Mouse (Mus musculus): Measurements from ENCODE around the gene Abcg1. TPM values are rescaled to one million over a fixed set of nuclear protein-coding genes. Genes with fewer than 3 reads are reported as not detected.

The Abcg1 gene
- polyA plus RNA-seq, 1 experiment from 2014 or later, result 8.6 TPM

GRCm38 (mm10) chr17:31057891-31058744 is 643 bp downstream of the Abcg1 start:
- 1% methylated on average over 30 of the region's 31 CpGs for WGBS
- no peak overlapping the region for H3K27ac ChIP-seq
- peak overlapping the region; percentile 24; the same call in 1 of the 2 replicates for H3K9ac ChIP-seq
- H3K27me3 ChIP-seq, result peaks cover 37% of the 10 kb centered on the region
- no peaks in the 10 kb centered on the region for H3K36me3 ChIP-seq
- peaks cover 24% of the 10 kb centered on the region for H3K4me1 ChIP-seq
- peak overlapping the region; percentile 49 for H3K4me3 ChIP-seq
- ATAC-seq (ENCODE audit: insufficient number of reproducible peaks, low FRiP score, low TSS enrichment, low read depth), result no peak
- H3K9me3 ChIP-seq, result no peaks in the 10 kb centered on the region
- peak overlapping the region; percentile 95 for H3K4me2 ChIP-seq

- Histone ChIP-seq H3K27ac (no peak overlapping the region), H3K9ac (no peak overlapping the region), H3K4me3 (peak overlapping the region; percentile 49), H3K9me3 (no peaks in the 10 kb centered on the region), H3K36me3 (no peaks in the 10 kb centered on the region), H3K4me1 (peaks cover 24% of the 10 kb centered on the region), H3K27me3 (peaks cover 37% of the 10 kb centered on the region), H3K4me2 (peak overlapping the region; percentile 95)
- 3% methylated on average over 13 of the region's 13 CpGs for WGBS
- no peak for ATAC-seq (ENCODE audit: insufficient number of reproducible peaks, low FRiP score, low TSS enrichment, low read depth)
These were observed 1.2 kb downstream of the Abcg1 start for GRCm38 (mm10) chr17:31058745-31059085.

GRCm38 (mm10) chr17:31060196-31060587 is 2.7 kb downstream of the Abcg1 start:
- no peak for ATAC-seq (ENCODE audit: insufficient number of reproducible peaks, low FRiP score, low TSS enrichment, low read depth)
- peaks cover 24% of the 10 kb centered on the region for H3K4me1 ChIP-seq
- H3K4me3 ChIP-seq, result no peak overlapping the region
- no peaks in the 10 kb centered on the region for H3K36me3 ChIP-seq
- WGBS, result 37% methylated on average over 4 of the region's 4 CpGs
- no peak overlapping the region for H3K4me2 ChIP-seq
- no peaks in the 10 kb centered on the region for H3K9me3 ChIP-seq
- H3K27me3 ChIP-seq, result peaks cover 37% of the 10 kb centered on the region
- H3K9ac ChIP-seq, result no peak overlapping the region
- no peak overlapping the region for H3K27ac ChIP-seq

- Histone ChIP-seq H3K4me2 (no peak overlapping the region), H3K9me3 (no peaks in the 10 kb centered on the region), H3K9ac (no peak overlapping the region), H3K36me3 (no peaks in the 10 kb centered on the region), H3K4me1 (peaks cover 24% of the 10 kb centered on the region), H3K27ac (peak overlapping the region; percentile 30; the same call in 1 of the 2 replicates), H3K27me3 (peaks cover 35% of the 10 kb centered on the region), H3K4me3 (no peak overlapping the region)
- WGBS, result 58% methylated on average over 13 of the region's 13 CpGs
- ATAC-seq (ENCODE audit: insufficient number of reproducible peaks, low FRiP score, low TSS enrichment, low read depth), result no peak
These were observed 3.3 kb downstream of the Abcg1 start for GRCm38 (mm10) chr17:31060588-31061345.

GRCm38 (mm10) chr17:31061346-31062095 is 4.0 kb downstream of the Abcg1 start:
- Histone ChIP-seq H3K27ac (peak overlapping the region; percentile 30; the same call in 1 of the 2 replicates), H3K9me3 (no peaks in the 10 kb centered on the region), H3K4me3 (no peak overlapping the region), H3K27me3 (peaks cover 32% of the 10 kb centered on the region), H3K9ac (no peak overlapping the region), H3K36me3 (no peaks in the 10 kb centered on the region), H3K4me2 (no peak overlapping the region), H3K4me1 (peaks cover 24% of the 10 kb centered on the region)
- WGBS, result 63% methylated on average over 3 of the region's 3 CpGs
- ATAC-seq (ENCODE audit: insufficient number of reproducible peaks, low FRiP score, low TSS enrichment, low read depth), result no peak

GRCm38 (mm10) chr17:31066058-31066457 is 8.6 kb downstream of the Abcg1 start:
- Histone ChIP-seq H3K4me2 (no peak overlapping the region), H3K9ac (no peak overlapping the region), H3K27ac (no peak overlapping the region), H3K36me3 (no peaks in the 10 kb centered on the region), H3K27me3 (no peaks in the 10 kb centered on the region), H3K9me3 (no peaks in the 10 kb centered on the region), H3K4me3 (no peak overlapping the region), H3K4me1 (peaks cover 21% of the 10 kb centered on the region)
- no peak for ATAC-seq (ENCODE audit: insufficient number of reproducible peaks, low FRiP score, low TSS enrichment, low read depth)
- WGBS, result 31% methylated on average over 6 of the region's 6 CpGs

GRCm38 (mm10) chr17:31067051-31067450 is 9.6 kb downstream of the Abcg1 start:
- H3K4me2 ChIP-seq, result no peak overlapping the region
- H3K27me3 ChIP-seq, result no peaks in the 10 kb centered on the region
- H3K4me3 ChIP-seq, result no peak overlapping the region
- H3K4me1 ChIP-seq, result peaks cover 31% of the 10 kb centered on the region
- no peak for ATAC-seq (ENCODE audit: insufficient number of reproducible peaks, low FRiP score, low TSS enrichment, low read depth)
- no peaks in the 10 kb centered on the region for H3K36me3 ChIP-seq
- no peak overlapping the region for H3K9ac ChIP-seq
- no peak overlapping the region for H3K27ac ChIP-seq
- H3K9me3 ChIP-seq, result no peaks in the 10 kb centered on the region
- 55% methylated on average over 11 of the region's 11 CpGs for WGBS

GRCm38 (mm10) chr17:31069121-31069520 is 11.6 kb downstream of the Abcg1 start:
- peaks cover 51% of the 10 kb centered on the region for H3K4me1 ChIP-seq
- no peak overlapping the region for H3K4me3 ChIP-seq
- H3K9ac ChIP-seq, result no peak overlapping the region
- H3K36me3 ChIP-seq, result no peaks in the 10 kb centered on the region
- ATAC-seq (ENCODE audit: insufficient number of reproducible peaks, low FRiP score, low TSS enrichment, low read depth), result no peak
- no peaks in the 10 kb centered on the region for H3K9me3 ChIP-seq
- H3K4me2 ChIP-seq, result no peak overlapping the region
- 75% methylated on average over 6 of the region's 6 CpGs for WGBS
- H3K27me3 ChIP-seq, result no peaks in the 10 kb centered on the region
- no peak overlapping the region for H3K27ac ChIP-seq

- H3K9ac ChIP-seq, result no peak overlapping the region
- no peaks in the 10 kb centered on the region for H3K27me3 ChIP-seq
- 74% methylated on average over 4 of the region's 4 CpGs for WGBS
- ATAC-seq (ENCODE audit: insufficient number of reproducible peaks, low FRiP score, low TSS enrichment, low read depth), result no peak
- H3K36me3 ChIP-seq, result no peaks in the 10 kb centered on the region
- no peak overlapping the region for H3K4me2 ChIP-seq
- H3K4me3 ChIP-seq, result no peak overlapping the region
- H3K27ac ChIP-seq, result no peak overlapping the region
- H3K4me1 ChIP-seq, result peaks cover 57% of the 10 kb centered on the region
- H3K9me3 ChIP-seq, result no peaks in the 10 kb centered on the region
These were observed 12.4 kb downstream of the Abcg1 start for GRCm38 (mm10) chr17:31069845-31070244.

- Histone ChIP-seq H3K27me3 (no peaks in the 10 kb centered on the region), H3K36me3 (no peaks in the 10 kb centered on the region), H3K9ac (no peak overlapping the region), H3K4me1 (peaks cover 58% of the 10 kb centered on the region), H3K27ac (0 out of 2 replicates have a peak overlapping the region, but pooled peaks have one; percentile 23), H3K4me2 (no peak overlapping the region), H3K4me3 (no peak overlapping the region), H3K9me3 (no peaks in the 10 kb centered on the region)
- WGBS, result 32% methylated on average over 6 of the region's 6 CpGs
- no peak for ATAC-seq (ENCODE audit: insufficient number of reproducible peaks, low FRiP score, low TSS enrichment, low read depth)
These were observed 13.1 kb downstream of the Abcg1 start for GRCm38 (mm10) chr17:31070403-31071185.
